Mouse (Mus musculus): Measurements from ENCODE around the gene Med25.

DNA sequence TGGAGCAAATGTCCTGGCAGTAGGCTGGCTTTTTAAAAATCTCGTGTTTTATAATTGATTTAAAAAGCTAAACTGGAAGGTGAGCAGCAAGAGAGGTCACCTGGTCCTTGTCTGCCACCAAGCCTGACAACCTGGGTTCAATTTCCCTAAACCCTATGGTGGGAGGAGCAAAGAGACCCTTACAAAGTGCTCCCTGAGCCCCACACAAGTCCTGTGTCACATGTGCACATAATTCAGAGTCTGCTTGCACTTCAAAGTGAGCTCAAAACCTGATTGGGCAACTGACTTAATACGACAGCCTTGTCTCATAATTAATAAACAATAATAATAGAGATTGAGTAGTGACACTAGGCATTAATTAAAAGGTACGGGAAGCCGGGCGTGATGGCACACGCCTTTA is 21.9 kb downstream of the Med25 start:
- no peak for TF ChIP-seq CTCF (IDR thresholded peaks at IDR 0.05; ENCODE audit: borderline replicate concordance, insufficient read depth, low read depth, low read length)
- no peak for TF ChIP-seq POLR2A (IDR thresholded peaks at IDR 0.05; ENCODE audit: borderline replicate concordance, insufficient read depth, low read length)

Data from cerebellum, adult 2 months (tissue).